Mouse (Mus musculus): Measurements from ENCODE around the gene Psg20.
"Not testable (repeated sequence)": the region's sequence is repeated elsewhere in the genome, so short reads cannot be mapped to it uniquely, and the experiment has no call there.

Gene Psg20

GRCm38 (mm10) chr7:18686085-18686484 is at the start of gene Psg20:
Gene Psg20, minus strand, starts transcription at chr7:18686185.
- no peak for DNase-seq

- DNase-seq: no peak
Observed at GRCm38 (mm10) chr7:18734451-18734850, 48.5 kb upstream of the Psg20 start.

GRCm38 (mm10) chr7:18733111-18733510 is 47.1 kb upstream of the Psg20 start:
- no peak for DNase-seq

- no peak for DNase-seq
Observed at GRCm38 (mm10) chr7:18728391-18728790, 42.4 kb upstream of the Psg20 start.

- not testable (repeated sequence) for DNase-seq
Observed at GRCm38 (mm10) chr7:18725931-18726330, 39.9 kb upstream of the Psg20 start.

- no peak for DNase-seq
Observed at GRCm38 (mm10) chr7:18724001-18724400, 38.0 kb upstream of the Psg20 start.

GRCm38 (mm10) chr7:18717790-18718189 is 31.8 kb upstream of the Psg20 start, which contains the start of gene Psg22:
Gene Psg22, plus strand, starts transcription at chr7:18718090.
- DNase-seq: no peak

- DNase-seq: no peak
Observed at GRCm38 (mm10) chr7:18715546-18715945, 29.6 kb upstream of the Psg20 start.

GRCm38 (mm10) chr7:18710846-18711245 is 24.9 kb upstream of the Psg20 start:
- DNase-seq: no peak

- DNase-seq: peak in 1 of 2 experiments; percentile 16
Observed at GRCm38 (mm10) chr7:18710331-18710730, 24.3 kb upstream of the Psg20 start.

GRCm38 (mm10) chr7:18685586-18685985 is 399 bp downstream of the Psg20 start:
- DNase-seq: no peak

- peak; percentile 58 to 73 for DNase-seq
Observed at GRCm38 (mm10) chr7:18679772-18680171, 6.2 kb downstream of the Psg20 start.

GRCm38 (mm10) chr7:18656625-18657024 is 29.4 kb downstream of the Psg20 start, which contains the start of gene Psg21:
Gene Psg21, minus strand, starts transcription at chr7:18656725.
- not testable (repeated sequence) for DNase-seq

- not testable (repeated sequence) for DNase-seq
Observed at GRCm38 (mm10) chr7:18626921-18627320, 59.1 kb downstream of the Psg20 start.
